Mouse (Mus musculus): ENCODE measurements around the gene Zfp740.

GRCm38 (mm10) chr15:102179924-102180323, 23.1 kb upstream of the Zfp740 start:
- TF ChIP-seq CTCF (IDR thresholded peaks at IDR 0.05; ENCODE audit: insufficient read depth, low read length) = no peak
- TF ChIP-seq POLR2A (IDR thresholded peaks at IDR 0.05; ENCODE audit: borderline replicate concordance, extremely low read depth, low read depth, low read length) = no peak

Data from lung, adult 2 months (tissue).